Mouse (Mus musculus) cortical plate, adult 2 months (tissue): Measurements from ENCODE around the gene Cpne8. TPM values are rescaled to one million over a fixed set of nuclear protein-coding genes. Genes with fewer than 3 reads are reported as not detected.
"Not testable (repeated sequence)": the region's sequence is repeated elsewhere in the genome, so short reads cannot be mapped to it uniquely, and the experiment has no call there.

ENCODE experiments used
- H3K27ac ChIP-seq: fragments of 200-500 bp; 2 replicates; pipeline ENCODE4 v1.5.1; 2012; ENCODE audit warnings: low read length, control low read depth, inconsistent platforms; ENCODE audit not compliant: insufficient read depth
- H3K4me1 ChIP-seq: fragments of 200-500 bp; 2 replicates; pipeline ENCODE4 v1.6.1; 2011; ENCODE audit warnings: low read length; ENCODE audit not compliant: control insufficient read depth, insufficient read depth
- H3K4me3 ChIP-seq: fragments of 200-500 bp; 2 replicates; pipeline ENCODE4 v1.5.1; 2011; ENCODE audit warnings: mild to moderate bottlenecking, low read length, control low read depth; ENCODE audit not compliant: insufficient read depth
- CTCF ChIP-seq: fragments of 200-500 bp; IDR thresholded peaks from 2 replicates; pipeline ENCODE4 v1.5.1; 2011; ENCODE audit warnings: mild to moderate bottlenecking, control low read depth, low read length; ENCODE audit not compliant: insufficient read depth; ENCODE audit errors: extremely low read depth
- POLR2A ChIP-seq: fragments of 200-500 bp; IDR thresholded peaks from 2 replicates; pipeline ENCODE4 v1.6.1; 2011; ENCODE audit warnings: mild to moderate bottlenecking, low read length, control low read depth; ENCODE audit not compliant: insufficient read depth; ENCODE audit errors: extremely low read depth
- polyA plus RNA-seq: library from polyadenylated mRNA; depleted of rRNA; stranded (reverse); fragments of >200 nt; gene quantifications from 2 replicates; pipeline ENCODE4 v1.2.3, GENCODE M21; 2012

The Cpne8 gene
- polyA plus RNA-seq, 1 experiment = 32.7 TPM

- Histone ChIP-seq H3K4me1 (no peaks in the 10 kb centered on the region), H3K27ac (no peak overlapping the region), H3K4me3 (no peak overlapping the region)
- TF ChIP-seq CTCF (no peak), POLR2A (no peak)
These were observed 57.2 kb downstream of the Cpne8 start for GRCm38 (mm10) chr15:90622005-90622404.

GRCm38 (mm10) chr15:90619736-90620135 lies 59.5 kb downstream of the Cpne8 start:
- no peak overlapping the region for H3K27ac ChIP-seq
- TF ChIP-seq POLR2A (no peak), CTCF (no peak)
- H3K4me3 ChIP-seq = no peak overlapping the region
- no peaks in the 10 kb centered on the region for H3K4me1 ChIP-seq

GRCm38 (mm10) chr15:90616116-90616798 lies 63.0 kb downstream of the Cpne8 start:
- H3K4me1 ChIP-seq = no peaks in the 10 kb centered on the region
- TF ChIP-seq POLR2A = no peak
- TF ChIP-seq CTCF = no peak
- no peak overlapping the region for H3K4me3 ChIP-seq
- no peak overlapping the region for H3K27ac ChIP-seq

- not testable (repeated sequence) for H3K27ac ChIP-seq, H3K4me1 ChIP-seq, H3K4me3 ChIP-seq
These were observed 68.5 kb downstream of the Cpne8 start for GRCm38 (mm10) chr15:90610767-90611166.

GRCm38 (mm10) chr15:90609836-90610415 lies 69.3 kb downstream of the Cpne8 start:
- H3K4me1 ChIP-seq = no peaks in the 10 kb centered on the region

GRCm38 (mm10) chr15:90608368-90608767 lies 70.9 kb downstream of the Cpne8 start:
- no peak overlapping the region for H3K27ac ChIP-seq
- TF ChIP-seq CTCF (no peak), POLR2A (no peak)
- H3K4me3 ChIP-seq = no peak overlapping the region
- peaks cover 2% of the 10 kb centered on the region; the same call in 1 of the 2 replicates for H3K4me1 ChIP-seq

More at GRCm38 (mm10) chr15:90609836-90610415, 69.3 kb downstream of the Cpne8 start:
- no peak overlapping the region for H3K4me3 ChIP-seq
- TF ChIP-seq POLR2A (no peak), CTCF (no peak)
- no peak overlapping the region for H3K27ac ChIP-seq

GRCm38 (mm10) chr15:90607181-90607580 lies 72.1 kb downstream of the Cpne8 start:
- Histone ChIP-seq H3K4me1 (peaks cover 2% of the 10 kb centered on the region; the same call in 1 of the 2 replicates), H3K27ac (no peak overlapping the region), H3K4me3 (no peak overlapping the region)
- TF ChIP-seq POLR2A (no peak), CTCF (no peak)

GRCm38 (mm10) chr15:90603676-90604075 lies 75.6 kb downstream of the Cpne8 start:
- H3K4me3 ChIP-seq = no peak overlapping the region
- H3K4me1 ChIP-seq = peaks cover 2% of the 10 kb centered on the region; the same call in 1 of the 2 replicates
- no peak overlapping the region for H3K27ac ChIP-seq
- TF ChIP-seq CTCF = no peak
- no peak for TF ChIP-seq POLR2A

- no peaks in the 10 kb centered on the region; the same call in 1 of the 2 replicates for H3K4me1 ChIP-seq
- H3K4me3 ChIP-seq = no peak overlapping the region
- H3K27ac ChIP-seq = no peak overlapping the region
- TF ChIP-seq POLR2A = no peak
- TF ChIP-seq CTCF = no peak
These were observed 81.3 kb downstream of the Cpne8 start for GRCm38 (mm10) chr15:90597715-90598497.
